Mouse (Mus musculus): Measurements from ENCODE around the gene Pank4. TPM values are rescaled to one million over a fixed set of nuclear protein-coding genes. Genes with fewer than 3 reads are reported as not detected.

Pank4 gene
- polyA plus RNA-seq, 2 experiments from 2014 or later: 40.8 to 61.1 TPM

GRCm38 (mm10) chr4:155014791-155015190 is 50.9 kb downstream of the Pank4 start:
- no peak for ATAC-seq

- no peak for ATAC-seq
Observed at GRCm38 (mm10) chr4:155015550-155015949, 51.6 kb downstream of the Pank4 start.

GRCm38 (mm10) chr4:155016807-155017206 is 52.9 kb downstream of the Pank4 start:
- no peak for ATAC-seq

- ATAC-seq: no peak
Observed at GRCm38 (mm10) chr4:155017253-155017878, 53.4 kb downstream of the Pank4 start.

GRCm38 (mm10) chr4:155018066-155018465 is 54.1 kb downstream of the Pank4 start:
- no peak for ATAC-seq

DNA sequence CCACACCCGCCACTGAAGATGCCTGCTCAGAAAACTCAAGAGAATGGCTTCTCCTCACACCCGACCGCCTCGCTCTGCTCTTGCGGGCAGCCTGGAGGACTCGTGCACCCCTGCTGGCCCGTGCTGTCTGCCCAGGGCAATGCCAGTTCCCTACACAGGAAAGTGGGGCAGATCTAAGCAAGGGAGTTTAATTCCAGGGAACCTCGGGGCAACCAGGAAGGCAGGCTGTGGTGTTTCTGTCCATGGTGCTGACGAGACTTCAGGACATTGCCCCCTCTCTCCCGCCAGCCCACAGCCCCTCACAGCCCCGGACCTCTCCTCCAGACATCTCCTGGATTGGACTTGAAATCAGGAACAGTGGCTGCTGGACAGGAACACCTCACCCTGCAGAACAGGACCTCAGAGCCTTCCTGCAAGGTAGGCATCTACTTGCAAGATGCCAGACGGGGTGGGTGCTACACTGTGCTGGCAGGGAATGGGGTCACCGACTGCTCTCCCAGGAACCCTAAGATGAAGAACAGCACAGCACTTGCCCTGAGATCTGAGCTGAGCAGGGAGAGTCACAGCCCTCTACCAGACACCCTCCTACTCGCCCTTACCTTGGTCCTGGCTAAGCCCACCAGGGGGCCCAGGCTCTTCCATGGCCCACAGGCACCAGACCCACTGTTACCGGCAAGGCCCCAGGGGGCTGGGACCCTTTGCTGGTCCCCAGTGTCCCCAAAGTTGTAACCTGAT is 54.8 kb downstream of the Pank4 start:
- no peak for ATAC-seq

- no peak for ATAC-seq
Observed at GRCm38 (mm10) chr4:155019336-155019847, 55.5 kb downstream of the Pank4 start.

- ATAC-seq: no peak
Observed at GRCm38 (mm10) chr4:155020141-155020540, 56.2 kb downstream of the Pank4 start.

GRCm38 (mm10) chr4:155020813-155021212 is 56.9 kb downstream of the Pank4 start:
- ATAC-seq: no peak

DNA sequence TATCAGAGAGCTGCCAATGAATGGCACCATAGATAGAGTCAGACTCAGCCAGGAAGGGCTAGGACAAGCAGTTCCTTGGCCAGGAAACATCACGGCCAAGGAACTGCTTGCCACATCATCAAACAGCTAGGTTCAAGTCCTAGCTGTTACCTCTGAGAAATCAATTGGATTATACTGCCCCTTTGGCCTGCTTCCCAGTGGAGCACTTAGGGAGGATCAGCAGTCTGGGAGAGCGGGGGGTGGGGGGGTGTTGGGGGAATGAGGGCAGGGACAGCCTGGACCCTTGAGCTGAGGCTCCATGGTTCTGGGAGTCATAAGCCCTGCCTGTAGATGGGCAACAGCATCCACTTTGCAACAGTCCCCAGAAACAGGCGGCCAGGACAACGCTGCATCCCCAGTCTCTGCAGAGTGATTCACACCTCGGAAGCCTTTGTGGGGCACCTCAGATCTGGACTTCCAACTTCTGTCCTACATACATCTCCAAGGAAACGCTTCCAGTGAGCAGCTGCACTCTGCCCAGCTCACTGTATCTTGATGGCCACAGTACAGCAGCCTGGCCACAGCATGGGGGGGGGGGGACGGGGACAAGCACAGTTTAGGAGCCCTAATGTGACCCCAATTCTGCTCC is 58.4 kb downstream of the Pank4 start:
- no peak for ATAC-seq

DNA sequence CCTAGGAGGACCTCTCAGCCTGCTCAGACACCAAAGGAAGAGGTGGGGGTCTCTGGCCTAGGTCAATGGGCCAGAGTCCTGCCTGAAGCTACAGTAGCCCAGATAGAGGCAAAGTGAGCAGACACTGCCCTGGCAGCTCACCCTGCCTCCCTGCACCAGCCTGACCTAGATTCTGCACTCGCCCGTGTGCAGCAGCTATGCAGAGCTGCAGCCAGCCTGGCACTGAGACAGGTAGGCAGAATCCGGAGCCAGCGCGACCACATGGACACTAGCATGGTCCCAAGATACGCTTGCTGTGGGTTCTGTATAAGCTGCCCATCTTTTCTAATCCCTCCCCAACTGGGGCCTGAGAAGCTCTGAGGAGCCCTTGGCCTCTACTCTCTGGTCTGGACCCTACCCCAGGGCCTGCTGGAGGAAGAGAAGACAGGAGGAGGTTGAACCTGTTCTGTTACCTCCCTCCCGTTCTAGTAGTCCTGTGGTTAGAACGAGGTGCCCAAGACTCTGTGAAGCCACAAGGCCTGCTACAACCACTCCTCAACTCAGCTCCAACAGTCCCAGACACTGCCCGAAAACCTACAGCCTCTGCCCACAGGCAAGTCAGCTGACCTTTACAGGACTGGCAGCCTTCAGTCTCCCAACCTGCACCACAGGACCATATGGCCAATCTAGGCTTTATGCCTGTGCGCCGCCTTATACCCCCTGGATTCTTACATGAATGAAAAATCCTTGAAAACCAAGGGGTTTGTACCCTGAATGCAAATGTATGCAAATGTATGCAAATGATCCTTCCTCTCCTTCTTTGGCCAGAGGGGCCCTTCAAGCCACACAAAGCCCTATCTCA is 60.5 kb downstream of the Pank4 start:
- ATAC-seq: no peak

Other genes with a start within 250 kb of the Pank4 start
- not detected for gene Ttc34, start 126.7 kb upstream of the Pank4 start, polyA plus RNA-seq (2017; shearing (Covaris generic))
- not detected for gene Mmel1, start 94.5 kb upstream of the Pank4 start, polyA plus RNA-seq (2017; shearing (Covaris generic))
- gene Fam213b, start 65.0 kb upstream of the Pank4 start, polyA plus RNA-seq (2017; shearing (Covaris generic)): 10 to 100 TPM in 1 of 2 experiments, 1 to 10 TPM in 1; 5.4 to 11.3 TPM
- 10 to 100 TPM; 12.0 to 22.3 TPM for gene Tnfrsf14, start 35.6 kb upstream of the Pank4 start, polyA plus RNA-seq (2017; shearing (Covaris generic))
- gene Hes5, start 3.2 kb upstream of the Pank4 start, polyA plus RNA-seq (2017; shearing (Covaris generic)): under 1 TPM in 1 of 2 experiments, not detected in 1; 0.59 TPM
- not detected for gene Plch2, start 92.7 kb downstream of the Pank4 start, polyA plus RNA-seq (2017; shearing (Covaris generic))
- gene Pex10, start 102.9 kb downstream of the Pank4 start, polyA plus RNA-seq (2017; shearing (Covaris generic)): 10 to 100 TPM in 1 of 2 experiments, 1 to 10 TPM in 1; 9.7 to 10.4 TPM
- 100 to 1,000 TPM in 1 of 2 experiments, 10 to 100 TPM in 1; 84.8 to 110 TPM for gene Rer1, start 122.3 kb downstream of the Pank4 start, polyA plus RNA-seq (2017; shearing (Covaris generic))
- gene Morn1, start 122.5 kb downstream of the Pank4 start, polyA plus RNA-seq (2017; shearing (Covaris generic)): 1 to 10 TPM; 1.9 to 4.5 TPM

Data from CD4-positive, CD25-positive, alpha-beta regulatory T cell, adult 4 months (primary cell).